Mouse (Mus musculus) lung, postnatal 14 days (tissue): ENCODE results near the gene Pold1.

Source experiments
- DNase-seq: peaks from one replicate; pipeline ENCODE4 v3.0.0; 2021

Pold1 gene

GRCm38 (mm10) chr7:44521710-44522109, 26.9 kb downstream of the Pold1 start:
- DNase-seq: peak; percentile 77

- DNase-seq: no peak
Measured at GRCm38 (mm10) chr7:44520990-44521389, 27.7 kb downstream of the Pold1 start.

GRCm38 (mm10) chr7:44519240-44519913, 29.3 kb downstream of the Pold1 start:
- DNase-seq: no peak

- DNase-seq: no peak
Measured at GRCm38 (mm10) chr7:44507491-44507890, 41.2 kb downstream of the Pold1 start.

GRCm38 (mm10) chr7:44501563-44502115, 47.0 kb downstream of the Pold1 start:
- DNase-seq: peak; percentile 77

- no peak for DNase-seq
Measured at GRCm38 (mm10) chr7:44500046-44500445, 48.6 kb downstream of the Pold1 start.

- DNase-seq: no peak
Measured at GRCm38 (mm10) chr7:44498922-44499321, 49.7 kb downstream of the Pold1 start.

- no peak for DNase-seq
Measured at GRCm38 (mm10) chr7:44497361-44498055, 51.1 kb downstream of the Pold1 start.

GRCm38 (mm10) chr7:44496771-44497109, 51.9 kb downstream of the Pold1 start:
- no peak for DNase-seq

GRCm38 (mm10) chr7:44495992-44496770, 52.5 kb downstream of the Pold1 start, which contains the start of the genes Emc10 and Fam71e1:
Gene Emc10, minus strand, starts transcription at chr7:44496529.
Gene Fam71e1, plus strand, starts transcription at chr7:44496581.
- peak; percentile 98 for DNase-seq

GRCm38 (mm10) chr7:44495086-44495485, 53.6 kb downstream of the Pold1 start:
- no peak for DNase-seq

- DNase-seq: no peak
Measured at GRCm38 (mm10) chr7:44494681-44495080, 54.0 kb downstream of the Pold1 start.

GRCm38 (mm10) chr7:44492166-44492826, 56.4 kb downstream of the Pold1 start:
- no peak for DNase-seq

- no peak for DNase-seq
Measured at GRCm38 (mm10) chr7:44491391-44491790, 57.3 kb downstream of the Pold1 start.

- DNase-seq: no peak
Measured at GRCm38 (mm10) chr7:44490281-44490680, 58.4 kb downstream of the Pold1 start.

- DNase-seq: no peak
Measured at GRCm38 (mm10) chr7:44488545-44488944, 60.1 kb downstream of the Pold1 start.

- DNase-seq: no peak
Measured at GRCm38 (mm10) chr7:44487936-44488335, 60.7 kb downstream of the Pold1 start.

GRCm38 (mm10) chr7:44486927-44487575, 61.6 kb downstream of the Pold1 start:
- no peak for DNase-seq

GRCm38 (mm10) chr7:44485572-44486195, 63.0 kb downstream of the Pold1 start:
- DNase-seq: no peak

- peak; percentile 80 for DNase-seq
Measured at GRCm38 (mm10) chr7:44484841-44485571, 63.6 kb downstream of the Pold1 start.

GRCm38 (mm10) chr7:44484109-44484508, 64.5 kb downstream of the Pold1 start:
- no peak for DNase-seq
